Mouse (Mus musculus) heart, postnatal 0 days (tissue): Measurements from ENCODE around the gene Il17ra.

Experiments used
- CTCF ChIP-seq: IDR thresholded peaks from 2 replicates; pipeline ENCODE4 v1.5.1; 2016; ENCODE audit warnings: antibody characterized with exemption, control low read depth, low read depth
- EP300 ChIP-seq: IDR thresholded peaks from 2 replicates; pipeline ENCODE4 v1.6.1; 2016; ENCODE audit warnings: antibody characterized with exemption, low read depth

GRCm38 (mm10) chr6:120470666-120471065, 7.6 kb downstream of the Il17ra start:
- no peak for TF ChIP-seq CTCF
- no peak for TF ChIP-seq EP300
